Mouse (Mus musculus) kidney, postnatal 36 days (tissue): ENCODE data around the gene Gcdh.
A peak's percentile ranks its signal among the peaks of the same experiment; 100 is the strongest.

Source experiments
- DNase-seq, 2 experiments: peaks; one replicate each; pipeline ENCODE4 v3.0.0; 2021 to 2022; ENCODE audit warnings: mixed read lengths in 2 of 2

Gcdh gene

GRCm38 (mm10) chr8:84871376-84872308, 22.1 kb downstream of the Gcdh start, which contains the start of gene Syce2:
Syce2 (plus strand) TSS chr8:84872111.
- DNase-seq = peak; percentile 84 to 95

GRCm38 (mm10) chr8:84856864-84857441, 36.8 kb downstream of the Gcdh start, which contains the start of gene Farsa:
Farsa (plus strand) TSS chr8:84856989.
- peak; percentile 94 to 95 for DNase-seq

- no peak for DNase-seq
Observed at GRCm38 (mm10) chr8:84856434-84856833, 37.3 kb downstream of the Gcdh start.

- DNase-seq = peak in 1 of 2 experiments; percentile 13
Observed at GRCm38 (mm10) chr8:84847684-84848435, 45.9 kb downstream of the Gcdh start.

GRCm38 (mm10) chr8:84846722-84847572, 46.8 kb downstream of the Gcdh start, which contains the start of gene Calr:
Calr (minus strand) TSS chr8:84846934.
- peak; percentile 99 to 100 for DNase-seq

GRCm38 (mm10) chr8:84846094-84846721, 47.5 kb downstream of the Gcdh start:
- no peak for DNase-seq

- peak; percentile 36 to 67 for DNase-seq
Observed at GRCm38 (mm10) chr8:84845355-84846093, 48.2 kb downstream of the Gcdh start.

- DNase-seq = no peak
Observed at GRCm38 (mm10) chr8:84844397-84845070, 49.2 kb downstream of the Gcdh start.

- DNase-seq = no peak
Observed at GRCm38 (mm10) chr8:84841514-84841913, 52.2 kb downstream of the Gcdh start.

- peak; percentile 94 to 95 for DNase-seq
Observed at GRCm38 (mm10) chr8:84840248-84840999, 53.3 kb downstream of the Gcdh start, which contains the start of gene Rad23a. Rad23a (minus strand) TSS chr8:84840665.

GRCm38 (mm10) chr8:84839875-84840247, 53.9 kb downstream of the Gcdh start:
- DNase-seq = no peak

- no peak for DNase-seq
Observed at GRCm38 (mm10) chr8:84839411-84839810, 54.3 kb downstream of the Gcdh start.

GRCm38 (mm10) chr8:84838513-84838912, 55.2 kb downstream of the Gcdh start:
- DNase-seq = no peak

- no peak for DNase-seq
Observed at GRCm38 (mm10) chr8:84837912-84838470, 55.7 kb downstream of the Gcdh start.

GRCm38 (mm10) chr8:84837149-84837911, 56.4 kb downstream of the Gcdh start:
- DNase-seq = no peak
